Mouse (Mus musculus) embryo, embryonic 11.5 days (tissue): ENCODE data around the gene Fahd2a.

ENCODE experiments used
- DNase-seq: peaks from one replicate; pipeline ENCODE4 v3.0.0-alpha.2; 2012; ENCODE audit warnings: low read depth, low spot score

Gene Fahd2a

GRCm38 (mm10) chr2:127444055-127444789, at the start of gene Fahd2a:
Gene Fahd2a (minus strand): TSS chr2:127444565.
- peak; percentile 82 for DNase-seq

- DNase-seq: peak; percentile 72
Observed at GRCm38 (mm10) chr2:127484476-127485170, 40.3 kb upstream of the Fahd2a start.

- DNase-seq: peak; percentile 13
Observed at GRCm38 (mm10) chr2:127483001-127483400, 38.6 kb upstream of the Fahd2a start.

GRCm38 (mm10) chr2:127482533-127482911, 38.2 kb upstream of the Fahd2a start:
- DNase-seq: peak; percentile 63

- peak; percentile 3 for DNase-seq
Observed at GRCm38 (mm10) chr2:127481841-127482532, 37.6 kb upstream of the Fahd2a start.

GRCm38 (mm10) chr2:127479763-127480162, 35.4 kb upstream of the Fahd2a start:
- DNase-seq: no peak

GRCm38 (mm10) chr2:127479210-127479609, 34.8 kb upstream of the Fahd2a start:
- DNase-seq: no peak

GRCm38 (mm10) chr2:127472279-127472678, 27.9 kb upstream of the Fahd2a start:
- no peak for DNase-seq

GRCm38 (mm10) chr2:127471281-127471680, 26.9 kb upstream of the Fahd2a start:
- no peak for DNase-seq

- no peak for DNase-seq
Observed at GRCm38 (mm10) chr2:127470661-127471060, 26.3 kb upstream of the Fahd2a start.

GRCm38 (mm10) chr2:127470183-127470582, 25.8 kb upstream of the Fahd2a start:
- DNase-seq: no peak

- DNase-seq: peak; percentile 51
Observed at GRCm38 (mm10) chr2:127462314-127462713, 17.9 kb upstream of the Fahd2a start.

- no peak for DNase-seq
Observed at GRCm38 (mm10) chr2:127461351-127461750, 17.0 kb upstream of the Fahd2a start.

- no peak for DNase-seq
Observed at GRCm38 (mm10) chr2:127459341-127459740, 15.0 kb upstream of the Fahd2a start.

GRCm38 (mm10) chr2:127453764-127454163, 9.4 kb upstream of the Fahd2a start:
- DNase-seq: peak; percentile 55

- no peak for DNase-seq
Observed at GRCm38 (mm10) chr2:127453141-127453540, 8.8 kb upstream of the Fahd2a start.

GRCm38 (mm10) chr2:127451748-127452147, 7.4 kb upstream of the Fahd2a start:
- DNase-seq: no peak

GRCm38 (mm10) chr2:127449691-127450090, 5.3 kb upstream of the Fahd2a start:
- no peak for DNase-seq

- DNase-seq: no peak
Observed at GRCm38 (mm10) chr2:127446847-127447246, 2.5 kb upstream of the Fahd2a start.

- no peak for DNase-seq
Observed at GRCm38 (mm10) chr2:127437697-127438096, 6.7 kb downstream of the Fahd2a start.

GRCm38 (mm10) chr2:127435554-127435953, 8.8 kb downstream of the Fahd2a start:
- no peak for DNase-seq

GRCm38 (mm10) chr2:127435135-127435534, 9.2 kb downstream of the Fahd2a start:
- no peak for DNase-seq
